Mouse (Mus musculus): ENCODE results near the gene Vmn1r172.
"Not testable (repeated sequence)": the region's sequence is repeated elsewhere in the genome, so short reads cannot be mapped to it uniquely, and the experiment has no call there.

Vmn1r172 gene

GRCm38 (mm10) chr7:23658016-23658415 is at the start of gene Vmn1r172:
Gene Vmn1r172 (plus strand): TSS chr7:23658316.
- CTCF ChIA-PET: no interaction called here

- CTCF ChIA-PET: no interaction called here
These were observed 27.7 kb upstream of the Vmn1r172 start, which contains the start of gene Vmn1r171 for GRCm38 (mm10) chr7:23630422-23630821. Gene Vmn1r171 (plus strand): TSS chr7:23630722.

- CTCF ChIA-PET: not testable (repeated sequence)
These were observed 42.3 kb downstream of the Vmn1r172 start, which contains the start of gene Vmn1r173 for GRCm38 (mm10) chr7:23700403-23700802. Gene Vmn1r173 (plus strand): TSS chr7:23700703.

All from spleen, embryonic (tissue).